Mouse (Mus musculus): Measurements from ENCODE around the gene Prkce. TPM values are rescaled to one million over a fixed set of nuclear protein-coding genes. Genes with fewer than 3 reads are reported as not detected.
A peak's percentile ranks its signal among the peaks of the same experiment; 100 is the strongest.
"Not testable (repeated sequence)": the region's sequence is repeated elsewhere in the genome, so short reads cannot be mapped to it uniquely, and the experiment has no call there.

Gene Prkce
- polyA plus RNA-seq, 1 experiment: 9.6 TPM

- TF ChIP-seq CTCF (IDR thresholded peaks at IDR 0.05; ENCODE audit: borderline replicate concordance, insufficient read depth, low read length): no peak
- TF ChIP-seq POLR2A (IDR thresholded peaks at IDR 0.05; ENCODE audit: low read depth, low read length): no peak
These were observed 298.8 kb downstream of the Prkce start for GRCm38 (mm10) chr17:86466412-86466811.

DNA sequence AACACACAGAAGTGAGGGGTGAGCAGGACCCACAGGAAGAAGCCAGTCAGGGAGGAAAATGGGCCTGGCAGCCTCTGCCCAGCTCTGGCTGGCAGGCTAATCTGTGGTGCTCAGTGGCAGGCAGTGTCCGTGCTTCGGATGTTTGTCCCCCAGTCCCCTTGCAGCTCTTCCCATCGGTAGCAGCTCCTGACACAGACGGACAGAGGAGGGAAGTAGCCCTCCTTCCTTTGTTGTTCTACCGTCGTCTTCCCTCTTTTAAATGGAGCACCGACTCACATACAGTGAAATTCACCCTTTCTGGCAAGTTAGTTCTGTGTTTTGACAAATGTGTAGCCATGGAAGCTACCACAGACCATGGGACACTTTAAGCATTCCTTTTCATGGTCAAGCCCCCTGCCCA, 299.3 kb downstream of the Prkce start:
- TF ChIP-seq CTCF (IDR thresholded peaks at IDR 0.05; ENCODE audit: borderline replicate concordance, insufficient read depth, low read length) (no peak), POLR2A (IDR thresholded peaks at IDR 0.05; ENCODE audit: low read depth, low read length) (no peak)
- Histone ChIP-seq H3K4me1 (ENCODE audit: control insufficient read depth, insufficient read depth, low read length) (no peaks in the 10 kb centered on the region), H3K4me3 (ENCODE audit: insufficient read depth, low read length) (no peak overlapping the region), H3K27ac (ENCODE audit: insufficient read depth, low read length) (no peak overlapping the region)

More at GRCm38 (mm10) chr17:86466412-86466811, 298.8 kb downstream of the Prkce start:
- no peaks in the 10 kb centered on the region for H3K4me1 ChIP-seq (ENCODE audit: control insufficient read depth, insufficient read depth, low read length)
- no peak overlapping the region for H3K4me3 ChIP-seq (ENCODE audit: insufficient read depth, low read length)
- H3K27ac ChIP-seq (ENCODE audit: insufficient read depth, low read length): no peak overlapping the region

GRCm38 (mm10) chr17:86467291-86467898, 299.8 kb downstream of the Prkce start:
- H3K4me1 ChIP-seq (ENCODE audit: control insufficient read depth, insufficient read depth, low read length): no peaks in the 10 kb centered on the region
- no peak overlapping the region for H3K4me3 ChIP-seq (ENCODE audit: insufficient read depth, low read length)
- no peak overlapping the region for H3K27ac ChIP-seq (ENCODE audit: insufficient read depth, low read length)
- TF ChIP-seq CTCF (IDR thresholded peaks at IDR 0.05; ENCODE audit: borderline replicate concordance, insufficient read depth, low read length) (no peak), POLR2A (IDR thresholded peaks at IDR 0.05; ENCODE audit: low read depth, low read length) (no peak)

DNA sequence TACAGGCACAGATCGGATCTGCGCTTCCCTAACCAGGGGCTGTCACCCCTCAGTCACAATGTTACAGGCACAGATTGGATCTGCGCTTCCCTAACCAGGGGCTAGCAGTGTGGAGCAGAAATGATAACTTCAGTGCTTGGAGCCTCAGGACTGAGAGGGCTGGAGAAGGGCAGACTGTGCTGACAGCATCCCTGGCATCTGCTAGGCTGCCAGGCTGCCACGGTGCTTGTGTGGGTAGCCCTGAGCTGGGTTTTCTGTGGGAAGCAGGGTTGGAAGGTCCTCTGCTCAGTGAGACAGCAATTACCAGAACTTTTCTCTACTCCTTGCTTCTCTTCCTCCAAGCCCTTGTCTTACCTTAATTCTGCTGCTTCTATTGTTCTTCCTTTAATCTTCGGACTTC, 300.4 kb downstream of the Prkce start:
- TF ChIP-seq CTCF (IDR thresholded peaks at IDR 0.05; ENCODE audit: borderline replicate concordance, insufficient read depth, low read length) (no peak), POLR2A (IDR thresholded peaks at IDR 0.05; ENCODE audit: low read depth, low read length) (no peak)
- Histone ChIP-seq H3K4me1 (ENCODE audit: control insufficient read depth, insufficient read depth, low read length) (no peaks in the 10 kb centered on the region), H3K4me3 (ENCODE audit: insufficient read depth, low read length) (no peak overlapping the region), H3K27ac (ENCODE audit: insufficient read depth, low read length) (no peak overlapping the region)

DNA sequence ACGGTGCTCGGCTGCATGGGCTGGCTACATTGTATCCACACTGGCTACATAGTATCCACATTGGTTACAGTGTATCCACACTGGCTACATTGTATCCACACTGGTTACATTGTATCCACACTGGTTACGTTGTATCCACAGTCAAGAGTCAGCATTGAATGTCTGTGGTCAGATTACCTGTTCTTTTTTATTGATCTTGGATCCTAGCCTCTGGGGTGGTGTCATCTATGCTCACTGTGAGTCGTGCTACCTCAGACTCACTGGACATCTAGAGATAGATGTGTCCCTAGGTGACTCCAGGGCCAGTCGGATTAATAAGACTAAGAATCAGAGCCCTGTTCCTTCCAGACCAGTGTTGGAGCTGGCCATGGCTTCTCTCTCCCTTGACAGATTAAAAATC, 302.6 kb downstream of the Prkce start:
- H3K4me1 ChIP-seq (ENCODE audit: control insufficient read depth, insufficient read depth, low read length): no peaks in the 10 kb centered on the region
- TF ChIP-seq CTCF (IDR thresholded peaks at IDR 0.05; ENCODE audit: borderline replicate concordance, insufficient read depth, low read length) (no peak), POLR2A (IDR thresholded peaks at IDR 0.05; ENCODE audit: low read depth, low read length) (no peak)
- H3K4me3 ChIP-seq (ENCODE audit: insufficient read depth, low read length): no peak overlapping the region
- H3K27ac ChIP-seq (ENCODE audit: insufficient read depth, low read length): no peak overlapping the region

DNA sequence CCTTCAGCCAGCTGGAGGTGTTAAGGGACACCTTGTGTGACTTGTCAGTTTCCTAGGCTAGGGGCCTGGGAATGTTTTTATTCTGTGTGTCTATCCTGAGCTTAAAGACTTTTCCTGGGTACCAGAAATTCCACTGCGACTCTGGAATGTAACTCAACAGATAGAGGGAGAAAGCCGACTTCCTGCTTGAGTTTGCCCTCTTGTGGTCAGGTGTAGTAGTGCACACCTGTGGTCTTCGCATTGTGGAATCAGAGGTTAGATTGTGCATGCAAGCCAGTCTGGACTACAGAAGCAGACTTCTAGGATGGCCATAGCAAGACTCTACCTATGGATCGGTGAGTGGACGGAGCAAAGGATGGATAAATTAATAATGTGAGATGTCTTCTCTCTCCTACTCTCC, 304.1 kb downstream of the Prkce start:
- no peaks in the 10 kb centered on the region for H3K4me1 ChIP-seq (ENCODE audit: control insufficient read depth, insufficient read depth, low read length)
- no peak overlapping the region for H3K27ac ChIP-seq (ENCODE audit: insufficient read depth, low read length)
- no peak for TF ChIP-seq POLR2A (IDR thresholded peaks at IDR 0.05; ENCODE audit: low read depth, low read length)
- peak; percentile 30; the same call in 1 of the 2 replicates for TF ChIP-seq CTCF (IDR thresholded peaks at IDR 0.05; ENCODE audit: borderline replicate concordance, insufficient read depth, low read length)
- H3K4me3 ChIP-seq (ENCODE audit: insufficient read depth, low read length): no peak overlapping the region

- no peak overlapping the region for H3K27ac ChIP-seq (ENCODE audit: insufficient read depth, low read length)
- no peak overlapping the region for H3K4me3 ChIP-seq (ENCODE audit: insufficient read depth, low read length)
- no peaks in the 10 kb centered on the region for H3K4me1 ChIP-seq (ENCODE audit: control insufficient read depth, insufficient read depth, low read length)
- TF ChIP-seq POLR2A (IDR thresholded peaks at IDR 0.05; ENCODE audit: low read depth, low read length): no peak
- no peak for TF ChIP-seq CTCF (IDR thresholded peaks at IDR 0.05; ENCODE audit: borderline replicate concordance, insufficient read depth, low read length)
These were observed 309.1 kb downstream of the Prkce start for GRCm38 (mm10) chr17:86476674-86477073.

GRCm38 (mm10) chr17:86477401-86477800, 309.8 kb downstream of the Prkce start:
- H3K4me1 ChIP-seq (ENCODE audit: control insufficient read depth, insufficient read depth, low read length); H3K4me3 ChIP-seq (ENCODE audit: insufficient read depth, low read length); H3K27ac ChIP-seq (ENCODE audit: insufficient read depth, low read length): not testable (repeated sequence)

- no peaks in the 10 kb centered on the region for H3K4me1 ChIP-seq (ENCODE audit: control insufficient read depth, insufficient read depth, low read length)
- no peak overlapping the region for H3K27ac ChIP-seq (ENCODE audit: insufficient read depth, low read length)
- TF ChIP-seq CTCF (IDR thresholded peaks at IDR 0.05; ENCODE audit: borderline replicate concordance, insufficient read depth, low read length) (no peak), POLR2A (IDR thresholded peaks at IDR 0.05; ENCODE audit: low read depth, low read length) (no peak)
- no peak overlapping the region for H3K4me3 ChIP-seq (ENCODE audit: insufficient read depth, low read length)
These were observed 311.8 kb downstream of the Prkce start for GRCm38 (mm10) chr17:86479406-86479805.

GRCm38 (mm10) chr17:86482675-86483074, 315.1 kb downstream of the Prkce start:
- TF ChIP-seq POLR2A (IDR thresholded peaks at IDR 0.05; ENCODE audit: low read depth, low read length) (no peak), CTCF (IDR thresholded peaks at IDR 0.05; ENCODE audit: borderline replicate concordance, insufficient read depth, low read length) (no peak)
- no peak overlapping the region for H3K4me3 ChIP-seq (ENCODE audit: insufficient read depth, low read length)
- no peaks in the 10 kb centered on the region for H3K4me1 ChIP-seq (ENCODE audit: control insufficient read depth, insufficient read depth, low read length)
- H3K27ac ChIP-seq (ENCODE audit: insufficient read depth, low read length): no peak overlapping the region
